Mouse (Mus musculus): Measurements from ENCODE around the gene Epha5. TPM values are rescaled to one million over a fixed set of nuclear protein-coding genes. Genes with fewer than 3 reads are reported as not detected.

Gene Epha5
- 36.4 and 40.3 TPM in 2 replicates for polyA plus RNA-seq (2016; fragmentation: Nextera tagmentation; extraction: Ambion mirVana)

DNA sequence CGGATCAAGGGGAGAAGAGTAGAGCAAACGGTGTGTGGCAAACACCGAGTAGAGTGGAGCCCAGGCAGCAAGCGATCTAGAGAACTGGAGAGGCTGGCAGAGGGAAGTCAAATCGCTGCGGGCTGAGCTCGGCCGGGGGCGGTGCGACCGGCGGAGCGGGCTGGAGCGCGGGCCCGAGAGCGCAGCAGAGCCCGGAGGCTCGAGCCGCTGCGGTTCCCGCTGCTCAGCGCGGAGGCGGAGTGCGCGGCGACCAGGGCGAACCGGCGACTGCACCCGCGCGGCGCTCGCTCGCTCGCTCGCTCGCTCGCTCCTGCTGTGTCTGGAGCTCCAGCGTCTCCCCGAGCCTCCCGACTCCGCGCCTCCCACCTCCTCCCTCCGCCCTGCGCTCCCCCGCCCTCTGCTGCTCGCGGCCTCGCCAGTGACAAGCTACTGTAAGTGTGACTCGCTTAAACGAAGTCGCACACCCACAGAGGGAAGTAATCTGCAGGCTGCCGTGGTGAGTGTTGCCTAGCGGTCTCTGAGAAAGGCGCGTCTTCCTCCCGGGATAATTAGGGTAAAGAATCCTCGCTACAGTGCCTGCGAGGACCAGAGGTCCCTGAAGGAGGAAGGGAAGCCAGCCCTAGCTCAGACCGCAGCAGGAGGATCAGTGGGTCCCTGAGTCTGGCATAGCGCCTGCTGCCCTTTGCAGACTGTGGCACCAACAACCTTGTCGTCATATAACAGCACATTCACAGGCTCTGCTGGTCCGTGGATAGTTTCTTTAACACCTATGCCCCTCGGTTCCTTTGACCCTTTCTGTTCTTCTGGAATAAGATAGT, at the start of gene Epha5:
Gene Epha5, minus strand, starts transcription at position 321 of the 818 bp plus-strand sequence.
- under 1% methylated on average over 63 of the region's 67 CpGs for WGBS
- Histone ChIP-seq H3K27ac (peak within 1 kb of the TSS; percentile 70; the same call in 1 of the 2 replicates), H3K9me3 (no peaks in the 10 kb centered on the region), H3K4me3 (peak within 1 kb of the TSS; percentile 61), H3K27me3 (replicated peaks) (peaks cover 25% of the 10 kb centered on the region; the same call in 1 of the 2 replicates), H3K4me2 (replicated peaks) (peak within 1 kb of the TSS; percentile 88), H3K9ac (peak within 1 kb of the TSS; percentile 66), H3K36me3 (no peaks in the 10 kb centered on the region), H3K4me1 (peaks cover 10% of the 10 kb centered on the region; the same call in 1 of the 2 replicates)
- peak; percentile 93 for ATAC-seq (ENCODE audit: low FRiP score, low read depth)

DNA sequence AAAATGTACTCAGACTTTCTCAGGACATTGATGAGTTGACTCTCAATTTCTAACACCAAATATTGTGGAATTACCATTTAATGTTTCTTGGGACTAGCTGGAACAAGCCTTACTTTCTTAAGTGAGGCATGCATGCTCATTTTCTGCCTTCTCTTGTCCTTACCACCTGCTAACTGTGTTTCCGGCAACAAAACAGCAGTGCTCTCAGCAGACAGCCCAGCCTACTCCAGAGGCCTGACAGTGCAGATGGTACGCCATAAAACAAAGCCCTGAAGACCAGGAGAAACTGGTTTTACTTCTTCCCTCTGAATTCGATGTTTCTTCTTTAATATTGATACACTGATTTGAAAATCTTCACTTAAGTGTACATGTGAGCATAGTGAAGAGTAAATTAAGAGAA, 39.0 kb upstream of the Epha5 start:
- Histone ChIP-seq H3K27me3 (replicated peaks) (no peaks in the 10 kb centered on the region), H3K4me1 (no peaks in the 10 kb centered on the region), H3K4me2 (replicated peaks) (no peak overlapping the region), H3K27ac (no peak overlapping the region), H3K4me3 (no peak overlapping the region), H3K36me3 (no peaks in the 10 kb centered on the region), H3K9me3 (no peaks in the 10 kb centered on the region), H3K9ac (no peak overlapping the region)
- WGBS, result 18% methylated on average over 3 of the region's 3 CpGs
- no peak for ATAC-seq (ENCODE audit: low FRiP score, low read depth)

DNA sequence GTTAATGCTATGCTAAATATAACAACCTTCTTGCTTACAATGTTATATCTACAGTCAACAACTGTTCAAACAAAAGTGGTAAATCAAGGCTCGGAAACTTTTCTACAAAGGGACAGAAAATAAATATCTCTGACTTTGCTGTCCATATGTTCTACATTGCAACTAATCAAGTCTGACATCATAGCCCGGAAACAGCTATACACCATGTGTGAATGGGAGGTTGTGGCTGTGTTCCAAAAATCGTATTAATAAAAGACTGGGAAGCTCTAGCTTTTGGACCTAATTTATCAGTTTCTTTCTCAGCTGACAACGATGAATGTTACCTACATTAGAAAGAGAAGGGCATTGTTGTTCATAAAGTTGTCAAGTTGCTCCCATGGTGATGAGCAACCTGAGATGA, 37.5 kb upstream of the Epha5 start:
- WGBS, result 74% methylated on average over 4 of the region's 4 CpGs
- Histone ChIP-seq H3K9me3 (no peaks in the 10 kb centered on the region), H3K36me3 (no peaks in the 10 kb centered on the region), H3K27me3 (replicated peaks) (no peaks in the 10 kb centered on the region), H3K4me2 (replicated peaks) (no peak overlapping the region), H3K9ac (no peak overlapping the region), H3K27ac (no peak overlapping the region), H3K4me3 (no peak overlapping the region), H3K4me1 (no peaks in the 10 kb centered on the region)
- ATAC-seq (ENCODE audit: low FRiP score, low read depth), result no peak

DNA sequence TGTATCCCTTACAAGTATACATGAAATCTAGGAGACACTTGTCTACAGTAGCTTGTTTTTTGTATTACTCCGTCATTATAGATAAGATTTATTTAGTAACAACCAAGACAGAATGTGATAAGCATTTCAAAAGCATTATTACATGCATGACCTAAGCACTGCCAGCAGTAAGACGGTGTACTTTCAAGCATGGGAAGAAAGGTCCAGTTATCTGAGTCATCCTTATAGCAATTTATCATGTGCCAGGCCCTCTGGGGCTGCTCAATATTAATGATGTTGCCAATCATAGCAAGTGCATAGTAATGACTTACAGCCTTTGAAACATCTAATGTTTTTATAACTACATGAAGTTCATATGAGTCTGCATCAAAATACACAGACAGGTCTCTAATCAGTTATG, 36.7 kb upstream of the Epha5 start:
- no peak for ATAC-seq (ENCODE audit: low FRiP score, low read depth)
- Histone ChIP-seq H3K36me3 (no peaks in the 10 kb centered on the region), H3K27me3 (replicated peaks) (no peaks in the 10 kb centered on the region), H3K4me1 (no peaks in the 10 kb centered on the region), H3K9me3 (no peaks in the 10 kb centered on the region), H3K4me2 (replicated peaks) (no peak overlapping the region), H3K4me3 (no peak overlapping the region), H3K27ac (no peak overlapping the region), H3K9ac (no peak overlapping the region)
- 61% methylated on average over 2 of the region's 2 CpGs for WGBS

DNA sequence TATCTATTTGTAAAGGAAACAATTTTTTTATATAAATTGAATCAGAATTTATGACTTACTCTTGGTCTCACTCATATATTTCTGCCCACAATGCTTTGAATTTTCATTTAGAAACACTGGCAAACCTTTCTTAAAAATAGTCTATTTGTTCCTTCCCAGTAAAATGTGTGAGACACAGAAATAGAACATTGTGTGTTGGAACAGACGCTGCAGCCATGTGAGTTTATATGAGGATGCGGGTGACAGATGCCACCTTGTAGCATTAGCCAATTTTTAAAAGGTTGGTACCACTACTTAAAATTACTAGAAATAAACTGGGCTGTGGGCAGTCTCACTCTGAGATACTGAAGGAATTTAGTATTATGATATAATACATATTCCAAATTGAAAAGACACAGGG, 23.1 kb upstream of the Epha5 start:
- no peaks in the 10 kb centered on the region for H3K9me3 ChIP-seq
- H3K27me3 ChIP-seq (replicated peaks), result no peaks in the 10 kb centered on the region
- WGBS, result 93% methylated on average over 2 of the region's 2 CpGs
- no peaks in the 10 kb centered on the region for H3K4me1 ChIP-seq
- no peak for ATAC-seq (ENCODE audit: low FRiP score, low read depth)
- H3K4me3 ChIP-seq, result no peak overlapping the region
- no peak overlapping the region for H3K9ac ChIP-seq
- no peaks in the 10 kb centered on the region for H3K36me3 ChIP-seq
- no peak overlapping the region for H3K27ac ChIP-seq
- H3K4me2 ChIP-seq (replicated peaks), result no peak overlapping the region

DNA sequence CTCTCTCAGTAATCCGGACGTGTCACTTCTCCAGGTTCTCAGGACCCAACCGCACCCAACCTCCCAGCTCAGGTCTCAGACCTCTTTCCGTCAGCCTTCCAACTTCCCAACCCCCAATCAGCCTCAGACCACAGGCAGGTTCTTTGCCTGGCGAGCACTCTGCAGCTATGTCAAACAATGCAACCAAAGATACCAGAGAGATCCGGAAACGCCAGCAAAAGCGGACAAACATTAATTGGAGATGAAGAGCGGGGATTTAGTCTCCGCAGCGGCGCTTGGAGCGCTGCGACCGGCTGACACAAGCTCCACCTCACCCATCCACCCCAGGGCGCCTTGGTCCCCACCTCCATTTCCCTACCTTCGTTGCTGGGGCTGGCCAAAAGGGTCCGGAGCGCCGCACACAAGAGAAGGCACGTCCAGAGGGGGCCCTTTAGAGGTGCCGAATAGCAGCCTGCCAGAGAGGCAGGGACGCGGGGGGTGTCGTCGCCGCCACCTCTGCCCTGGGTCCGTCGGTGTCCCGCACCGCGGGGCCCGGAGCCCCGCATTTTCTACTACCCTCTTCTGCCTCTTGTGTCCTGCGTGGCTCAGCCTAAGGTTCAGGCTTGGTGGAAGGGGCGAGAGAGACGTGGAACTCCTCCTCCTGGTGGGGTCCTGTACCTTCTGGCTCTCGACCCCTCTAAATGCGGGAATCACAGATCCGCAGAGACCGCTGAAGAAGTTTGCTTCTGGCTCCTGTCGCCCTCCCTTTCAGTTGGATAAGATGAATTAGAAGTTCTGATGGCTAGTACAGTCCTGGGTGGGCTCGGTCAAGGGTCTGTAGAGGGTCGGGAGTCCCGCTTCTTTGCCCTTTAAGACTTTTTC, 991 bp downstream of the Epha5 start:
- H3K4me2 ChIP-seq (replicated peaks), result peak overlapping the region; percentile 88
- H3K27ac ChIP-seq, result peak overlapping the region; percentile 42; the same call in 1 of the 2 replicates
- under 1% methylated on average over 45 of the region's 45 CpGs for WGBS
- H3K27me3 ChIP-seq (replicated peaks), result peaks cover 22% of the 10 kb centered on the region; the same call in 1 of the 2 replicates
- no peaks in the 10 kb centered on the region for H3K9me3 ChIP-seq
- peak overlapping the region; percentile 61 for H3K4me3 ChIP-seq
- peak overlapping the region; percentile 66 for H3K9ac ChIP-seq
- peak; percentile 23 for ATAC-seq (ENCODE audit: low FRiP score, low read depth)
- H3K4me1 ChIP-seq, result peaks cover 10% of the 10 kb centered on the region; the same call in 1 of the 2 replicates
- H3K36me3 ChIP-seq, result no peaks in the 10 kb centered on the region

DNA sequence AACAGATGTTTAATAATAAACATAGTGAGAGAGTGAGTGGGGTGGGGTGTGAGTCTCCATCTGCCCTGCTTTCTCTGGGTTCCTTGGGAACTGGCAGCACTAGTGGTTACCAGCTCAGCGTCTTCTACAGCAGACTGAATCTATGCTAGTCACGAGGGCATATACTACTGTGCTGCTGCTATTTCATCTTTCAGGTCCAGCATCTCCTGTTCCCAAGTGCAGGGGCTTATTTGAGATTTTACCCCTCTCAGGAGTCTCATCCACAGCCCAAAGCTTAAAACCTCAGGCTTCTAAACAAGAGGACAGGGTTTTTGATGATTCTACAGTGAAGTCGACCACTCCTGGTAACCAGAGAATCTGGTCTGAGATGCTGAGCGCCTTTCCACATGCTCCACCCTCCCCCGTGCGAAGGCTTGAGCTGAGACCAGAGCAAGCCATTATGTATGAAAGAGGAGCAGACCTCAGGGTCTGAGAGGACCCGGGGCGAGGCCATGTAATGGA, 2.2 kb downstream of the Epha5 start:
- H3K9ac ChIP-seq, result peak overlapping the region; percentile 66
- H3K36me3 ChIP-seq, result no peaks in the 10 kb centered on the region
- H3K4me2 ChIP-seq (replicated peaks), result peak overlapping the region; percentile 88
- under 1% methylated on average over 8 of the region's 8 CpGs for WGBS
- no peak for ATAC-seq (ENCODE audit: low FRiP score, low read depth)
- H3K27me3 ChIP-seq (replicated peaks), result peaks cover 22% of the 10 kb centered on the region; the same call in 1 of the 2 replicates
- H3K9me3 ChIP-seq, result no peaks in the 10 kb centered on the region
- H3K4me1 ChIP-seq, result peaks cover 10% of the 10 kb centered on the region; the same call in 1 of the 2 replicates
- peak overlapping the region; percentile 61 for H3K4me3 ChIP-seq
- no peak overlapping the region for H3K27ac ChIP-seq

DNA sequence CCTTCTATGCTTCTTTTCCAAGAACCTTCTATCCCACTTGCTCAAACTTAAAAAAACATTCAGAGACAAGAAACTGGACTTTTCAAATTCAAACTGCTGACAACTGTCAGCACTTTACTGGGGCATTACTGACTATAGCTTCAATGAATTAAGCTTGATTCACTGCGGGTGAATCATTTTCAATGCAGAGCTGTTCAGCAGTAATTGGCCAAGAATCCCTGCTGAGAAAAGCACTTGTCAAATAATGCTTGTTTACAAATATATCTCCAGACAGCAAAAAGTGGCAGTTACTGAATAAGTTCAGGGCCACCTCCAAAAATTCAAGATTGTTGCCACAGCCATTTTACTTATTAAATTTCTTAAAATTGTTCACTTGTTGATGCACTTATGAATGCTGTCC, 4.2 kb downstream of the Epha5 start:
- Histone ChIP-seq H3K4me2 (replicated peaks) (peak overlapping the region; percentile 34), H3K4me1 (peaks cover 10% of the 10 kb centered on the region; the same call in 1 of the 2 replicates), H3K36me3 (no peaks in the 10 kb centered on the region), H3K27ac (no peak overlapping the region), H3K4me3 (no peak overlapping the region), H3K9me3 (no peaks in the 10 kb centered on the region), H3K27me3 (replicated peaks) (peaks cover 19% of the 10 kb centered on the region; the same call in 1 of the 2 replicates), H3K9ac (no peak overlapping the region)
- no peak for ATAC-seq (ENCODE audit: low FRiP score, low read depth)
- WGBS, result 6% methylated on average over 1 of the region's 1 CpGs

DNA sequence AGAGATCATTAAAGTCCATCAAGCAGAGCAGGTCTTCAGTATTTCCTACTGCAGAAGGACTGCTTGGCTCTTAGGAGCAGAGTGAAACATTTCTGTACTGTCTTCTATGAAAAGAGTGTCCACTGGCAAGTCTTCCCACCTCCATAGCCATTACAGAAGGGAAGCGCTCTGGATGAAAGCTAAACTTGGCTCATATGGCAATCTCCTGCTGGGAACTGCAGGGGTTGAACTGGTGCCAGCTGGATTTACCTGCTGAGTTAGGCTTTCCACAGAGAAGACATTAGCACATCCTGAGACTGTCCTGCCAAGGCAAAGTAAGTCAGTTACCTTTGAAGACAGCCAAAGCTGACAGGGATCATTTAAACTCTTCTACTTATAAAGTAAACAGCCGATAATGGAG, 8.8 kb downstream of the Epha5 start:
- H3K4me1 ChIP-seq, result no peaks in the 10 kb centered on the region
- WGBS, result 49% methylated on average over 2 of the region's 2 CpGs
- H3K27me3 ChIP-seq (replicated peaks), result peaks cover 4% of the 10 kb centered on the region; the same call in 1 of the 2 replicates
- no peak overlapping the region for H3K4me3 ChIP-seq
- no peak overlapping the region for H3K4me2 ChIP-seq (replicated peaks)
- no peak overlapping the region for H3K27ac ChIP-seq
- no peaks in the 10 kb centered on the region for H3K9me3 ChIP-seq
- ATAC-seq (ENCODE audit: low FRiP score, low read depth), result no peak
- H3K36me3 ChIP-seq, result no peaks in the 10 kb centered on the region
- no peak overlapping the region for H3K9ac ChIP-seq

DNA sequence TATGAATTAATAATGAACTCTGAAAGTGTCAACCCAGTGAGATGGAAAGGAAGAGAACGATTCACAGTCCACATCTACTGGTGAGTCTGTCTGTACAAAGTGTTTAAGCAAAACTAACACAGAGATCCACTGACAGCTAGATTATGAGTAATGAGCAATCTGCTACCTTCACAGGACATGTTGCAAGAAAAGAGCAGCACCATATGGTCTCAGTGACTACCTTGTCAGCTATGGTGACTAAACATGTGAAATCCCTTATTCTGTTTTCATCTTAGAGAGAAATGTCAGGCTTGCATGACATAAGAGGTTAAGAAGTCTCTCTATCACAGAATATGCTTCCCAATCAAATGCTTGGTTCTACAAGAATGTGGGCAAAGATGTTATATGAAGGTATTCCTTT, 20.1 kb downstream of the Epha5 start:
- Histone ChIP-seq H3K27ac (no peak overlapping the region), H3K4me2 (replicated peaks) (no peak overlapping the region), H3K9ac (no peak overlapping the region), H3K4me3 (no peak overlapping the region), H3K4me1 (no peaks in the 10 kb centered on the region), H3K9me3 (no peaks in the 10 kb centered on the region), H3K36me3 (no peaks in the 10 kb centered on the region), H3K27me3 (replicated peaks) (no peaks in the 10 kb centered on the region)
- ATAC-seq (ENCODE audit: low FRiP score, low read depth), result no peak
- WGBS, result 86% methylated on average over 1 of the region's 1 CpGs

DNA sequence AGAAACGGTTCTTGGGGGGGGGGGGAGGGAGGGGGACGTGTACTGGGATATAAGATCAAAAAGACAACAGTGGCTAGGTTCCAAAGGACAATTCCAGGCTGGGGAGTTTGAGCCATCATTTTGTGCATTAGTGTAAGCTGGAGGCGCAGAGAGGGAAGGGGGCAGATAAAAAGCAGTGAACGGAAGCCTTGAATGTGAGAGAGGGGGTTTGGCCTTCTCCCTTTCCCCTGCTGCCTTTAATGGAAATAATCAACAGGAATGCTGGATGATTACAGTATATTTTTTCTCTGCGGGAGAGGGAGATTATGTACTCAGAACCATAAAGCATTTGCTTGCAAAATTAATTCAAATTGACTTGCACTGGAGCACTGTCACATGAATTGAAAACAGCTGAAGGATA, 51.8 kb downstream of the Epha5 start:
- WGBS, result 73% methylated on average over 5 of the region's 5 CpGs
- no peaks in the 10 kb centered on the region for H3K27me3 ChIP-seq (replicated peaks)
- no peak overlapping the region for H3K4me2 ChIP-seq (replicated peaks)
- no peak overlapping the region for H3K9ac ChIP-seq
- no peaks in the 10 kb centered on the region for H3K36me3 ChIP-seq
- H3K27ac ChIP-seq, result no peak overlapping the region
- H3K4me1 ChIP-seq, result no peaks in the 10 kb centered on the region
- H3K9me3 ChIP-seq, result no peaks in the 10 kb centered on the region
- ATAC-seq (ENCODE audit: low FRiP score, low read depth), result no peak
- H3K4me3 ChIP-seq, result no peak overlapping the region

DNA sequence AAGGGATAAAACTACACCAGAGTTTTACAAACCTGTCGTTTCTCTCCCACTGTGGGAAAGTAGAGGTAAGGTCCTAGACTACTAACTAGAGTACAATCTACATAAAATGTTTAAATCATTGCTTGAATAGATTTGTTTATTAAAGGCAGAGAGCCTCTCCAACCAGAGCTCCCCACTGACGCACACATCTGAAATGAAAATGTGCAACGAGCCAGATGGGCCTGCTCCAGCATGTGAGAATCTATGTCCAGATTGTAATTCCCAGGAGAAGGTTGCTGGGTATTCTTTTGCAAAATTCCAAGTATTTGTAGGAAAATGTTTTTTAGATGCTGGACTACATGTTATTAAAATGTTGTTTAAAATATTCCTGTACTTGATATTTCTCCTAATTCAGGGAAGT, 57.8 kb downstream of the Epha5 start:
- no peaks in the 10 kb centered on the region for H3K36me3 ChIP-seq
- ATAC-seq (ENCODE audit: low FRiP score, low read depth), result no peak
- no peak overlapping the region for H3K4me3 ChIP-seq
- no peak overlapping the region for H3K4me2 ChIP-seq (replicated peaks)
- no peak overlapping the region for H3K9ac ChIP-seq
- no peak overlapping the region for H3K27ac ChIP-seq
- no peaks in the 10 kb centered on the region for H3K4me1 ChIP-seq
- 76% methylated on average over 3 of the region's 3 CpGs for WGBS
- H3K27me3 ChIP-seq (replicated peaks), result no peaks in the 10 kb centered on the region
- H3K9me3 ChIP-seq, result no peaks in the 10 kb centered on the region

Data from neural tube, embryonic 12.5 days (tissue).